Mouse (Mus musculus): ENCODE measurements around the gene Akap13. TPM values are rescaled to one million over a fixed set of nuclear protein-coding genes. Genes with fewer than 3 reads are reported as not detected.
A peak's percentile ranks its signal among the peaks of the same experiment; 100 is the strongest.

The Akap13 gene
- total and polyA plus RNA-seq, 3 experiments: 16.8 to 72.0 (median 64.1) TPM

- 57% methylated on average over 14 of the region's 14 CpGs for WGBS
- peak overlapping the region; percentile 4; the same call in 1 of the 2 replicates for H3K4me3 ChIP-seq
- peak overlapping the region; percentile 28 for H3K9ac ChIP-seq (ENCODE audit: low read depth, low read length)
Observed at GRCm38 (mm10) chr7:75609456-75610262, 154.3 kb downstream of the Akap13 start.

DNA sequence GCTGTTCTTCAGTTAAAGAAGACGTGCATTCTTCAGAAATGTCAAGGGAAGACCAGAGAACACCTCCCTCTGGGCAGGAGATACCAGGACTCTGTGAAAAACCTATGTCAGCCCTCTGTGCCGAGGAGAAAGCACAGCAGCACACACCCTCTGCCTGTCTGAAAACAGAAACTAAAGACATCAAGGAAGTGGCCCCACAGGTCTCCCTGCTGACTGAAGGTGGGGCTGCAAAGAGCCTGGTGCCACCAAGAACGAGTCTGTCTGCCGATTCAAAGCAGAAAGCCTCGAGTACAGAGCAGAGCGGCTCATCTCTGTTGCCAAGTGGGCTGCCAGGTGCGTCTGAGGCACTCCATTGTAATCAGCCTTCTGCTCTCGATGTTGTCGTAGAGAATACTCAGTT, 155.1 kb downstream of the Akap13 start:
- intact Hi-C loops (cut with DNase I): loop anchor here (2.0 to 5.0 kb wide), 2 partner anchors 34 to 213 kb away; no protein-coding TSS in a partner anchor
- WGBS: 34% methylated on average over 9 of the region's 9 CpGs
- Histone ChIP-seq H3K9ac (ENCODE audit: low read depth, low read length) (peak overlapping the region; percentile 59), H3K4me1 (ENCODE audit: control insufficient read depth, insufficient read depth, low read length) (peaks cover 28% of the 10 kb centered on the region), H3K4me3 (peak overlapping the region; percentile 37; the same call in 1 of the 2 replicates), H3K36me3 (ENCODE audit: control insufficient read depth, insufficient read depth, low read length) (peaks cover 33% of the 10 kb centered on the region), H3K79me2 (replicated peaks; ENCODE audit: control insufficient read depth, insufficient read depth, low read length) (peaks cover 3% of the 10 kb centered on the region; the same call in 1 of the 2 replicates), H3K27ac (peak overlapping the region; percentile 92), H3K27me3 (ENCODE audit: control insufficient read depth, insufficient read depth, low read length) (no peaks in the 10 kb centered on the region)
- peak; percentile 58 to 71 for DNase-seq
- TF ChIP-seq EP300 (IDR thresholded peaks at IDR 0.05; ENCODE audit: insufficient read depth, low read depth, low read length) (0 out of 2 replicates have a peak, but pooled peaks have one; percentile 24), CTCF (IDR thresholded peaks at IDR 0.05) (peak; percentile 27), POLR2A (IDR thresholded peaks at IDR 0.05; ENCODE audit: insufficient read depth, low read depth, low read length) (peak; percentile 39; the same call in 1 of the 2 replicates)

More at GRCm38 (mm10) chr7:75609456-75610262, 154.3 kb downstream of the Akap13 start:
- peak; percentile 69; the same call in 1 of the 2 replicates for TF ChIP-seq EP300 (IDR thresholded peaks at IDR 0.05; ENCODE audit: insufficient read depth, low read depth, low read length)
- peak; percentile 76 for TF ChIP-seq CTCF (IDR thresholded peaks at IDR 0.05)
- no peak for TF ChIP-seq POLR2A (IDR thresholded peaks at IDR 0.05; ENCODE audit: insufficient read depth, low read depth, low read length)
- DNase-seq: peak; percentile 59 to 71
- Histone ChIP-seq H3K36me3 (ENCODE audit: control insufficient read depth, insufficient read depth, low read length) (peaks cover 28% of the 10 kb centered on the region), H3K27me3 (ENCODE audit: control insufficient read depth, insufficient read depth, low read length) (no peaks in the 10 kb centered on the region), H3K4me1 (ENCODE audit: control insufficient read depth, insufficient read depth, low read length) (peaks cover 24% of the 10 kb centered on the region), H3K79me2 (replicated peaks; ENCODE audit: control insufficient read depth, insufficient read depth, low read length) (peaks cover 2% of the 10 kb centered on the region; the same call in 1 of the 2 replicates), H3K27ac (peak overlapping the region; percentile 92)
- intact Hi-C loops (cut with DNase I): loop anchor here (2.0 to 5.0 kb wide), 2 partner anchors 33 to 212 kb away; no protein-coding TSS in a partner anchor

GRCm38 (mm10) chr7:75611261-75611950, 156.1 kb downstream of the Akap13 start:
- H3K4me1 ChIP-seq (ENCODE audit: control insufficient read depth, insufficient read depth, low read length): peaks cover 28% of the 10 kb centered on the region
- TF ChIP-seq CTCF (IDR thresholded peaks at IDR 0.05) (no peak), EP300 (IDR thresholded peaks at IDR 0.05; ENCODE audit: insufficient read depth, low read depth, low read length) (no peak), POLR2A (IDR thresholded peaks at IDR 0.05; ENCODE audit: insufficient read depth, low read depth, low read length) (no peak)
- no peaks in the 10 kb centered on the region for H3K27me3 ChIP-seq (ENCODE audit: control insufficient read depth, insufficient read depth, low read length)
- peak overlapping the region; percentile 92 for H3K27ac ChIP-seq
- H3K79me2 ChIP-seq (replicated peaks; ENCODE audit: control insufficient read depth, insufficient read depth, low read length): peaks cover 3% of the 10 kb centered on the region; the same call in 1 of the 2 replicates
- 34% methylated on average over 15 of the region's 15 CpGs for WGBS
- H3K9ac ChIP-seq (ENCODE audit: low read depth, low read length): peak overlapping the region; percentile 12
- peak overlapping the region; percentile 60 for H3K4me3 ChIP-seq
- peaks cover 41% of the 10 kb centered on the region for H3K36me3 ChIP-seq (ENCODE audit: control insufficient read depth, insufficient read depth, low read length)
- DNase-seq: no peak
- intact Hi-C loops (cut with DNase I): loop anchor here (2.0 to 5.0 kb wide), 2 partner anchors 35 to 214 kb away; no protein-coding TSS in a partner anchor

- H3K79me2 ChIP-seq (replicated peaks; ENCODE audit: control insufficient read depth, insufficient read depth, low read length): peaks cover 4% of the 10 kb centered on the region
- WGBS: 6% methylated on average over 13 of the region's 13 CpGs
- H3K4me3 ChIP-seq: peak overlapping the region; percentile 60
- no peaks in the 10 kb centered on the region for H3K27me3 ChIP-seq (ENCODE audit: control insufficient read depth, insufficient read depth, low read length)
- H3K36me3 ChIP-seq (ENCODE audit: control insufficient read depth, insufficient read depth, low read length): peaks cover 48% of the 10 kb centered on the region
- H3K4me1 ChIP-seq (ENCODE audit: control insufficient read depth, insufficient read depth, low read length): peaks cover 28% of the 10 kb centered on the region
- DNase-seq: peak; percentile 78 to 86
- peak overlapping the region; percentile 72 for H3K9ac ChIP-seq (ENCODE audit: low read depth, low read length)
- peak overlapping the region; percentile 92 for H3K27ac ChIP-seq
- TF ChIP-seq EP300 (IDR thresholded peaks at IDR 0.05; ENCODE audit: insufficient read depth, low read depth, low read length): peak; percentile 88
- TF ChIP-seq POLR2A (IDR thresholded peaks at IDR 0.05; ENCODE audit: insufficient read depth, low read depth, low read length): peak; percentile 82
- no peak for TF ChIP-seq CTCF (IDR thresholded peaks at IDR 0.05)
- intact Hi-C loops (cut with DNase I): loop anchor here (2.0 to 5.0 kb wide), 3 partner anchors 27 to 215 kb away; no protein-coding TSS in a partner anchor
Observed at GRCm38 (mm10) chr7:75612000-75612682, 156.8 kb downstream of the Akap13 start.

GRCm38 (mm10) chr7:75612683-75613053, 157.3 kb downstream of the Akap13 start:
- Histone ChIP-seq H3K9ac (ENCODE audit: low read depth, low read length) (peak overlapping the region; percentile 62), H3K27ac (peak overlapping the region; percentile 92), H3K79me2 (replicated peaks; ENCODE audit: control insufficient read depth, insufficient read depth, low read length) (peaks cover 5% of the 10 kb centered on the region), H3K4me1 (ENCODE audit: control insufficient read depth, insufficient read depth, low read length) (peaks cover 28% of the 10 kb centered on the region), H3K4me3 (peak overlapping the region; percentile 60), H3K27me3 (ENCODE audit: control insufficient read depth, insufficient read depth, low read length) (no peaks in the 10 kb centered on the region), H3K36me3 (ENCODE audit: control insufficient read depth, insufficient read depth, low read length) (peaks cover 48% of the 10 kb centered on the region)
- TF ChIP-seq CTCF (IDR thresholded peaks at IDR 0.05) (no peak), POLR2A (IDR thresholded peaks at IDR 0.05; ENCODE audit: insufficient read depth, low read depth, low read length) (0 out of 2 replicates have a peak, but pooled peaks have one; percentile 24), EP300 (IDR thresholded peaks at IDR 0.05; ENCODE audit: insufficient read depth, low read depth, low read length) (no peak)
- intact Hi-C loops (cut with DNase I): loop anchor here (2.0 to 5.0 kb wide), 2 partner anchors 26 to 215 kb away; no protein-coding TSS in a partner anchor
- DNase-seq: peak in 1 of 2 experiments; percentile 29

Data from heart, adult 2 months (tissue).